Mouse (Mus musculus) MEL-GATA-1-ER (cell line): Measurements from ENCODE around the gene Srms.
A peak's percentile ranks its signal among the peaks of the same experiment; 100 is the strongest.

Experiments used
- DNase-seq: peaks from one replicate; pipeline ENCODE4 v3.0.0-alpha.2; 2012; ENCODE audit warnings: low read depth; ENCODE audit errors: extremely low read depth

The Srms gene

DNA sequence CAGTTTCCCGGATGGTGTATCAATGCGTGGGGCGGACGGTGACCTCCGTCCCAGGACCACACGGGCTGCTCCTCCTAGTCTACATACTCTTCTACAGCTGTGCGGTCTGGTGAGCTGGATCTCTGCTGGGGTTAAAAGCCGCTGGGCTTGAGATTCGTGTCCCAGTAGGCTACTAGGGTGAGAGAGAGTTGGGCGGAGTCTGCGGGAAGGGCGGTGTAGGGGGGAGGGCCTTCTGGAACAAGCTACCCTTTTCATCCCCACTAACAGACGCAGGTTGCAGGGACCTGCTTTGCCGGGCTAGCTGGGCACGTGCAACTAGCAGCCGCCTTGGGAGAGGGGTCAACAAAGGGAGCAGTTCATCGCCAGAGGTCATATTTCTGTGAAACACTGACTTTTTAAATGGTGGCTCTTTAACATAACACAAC, at the start of gene Srms:
TSS of gene Srms (minus strand) at position 165 of the 425 bp plus-strand sequence.
- no peak for DNase-seq

DNA sequence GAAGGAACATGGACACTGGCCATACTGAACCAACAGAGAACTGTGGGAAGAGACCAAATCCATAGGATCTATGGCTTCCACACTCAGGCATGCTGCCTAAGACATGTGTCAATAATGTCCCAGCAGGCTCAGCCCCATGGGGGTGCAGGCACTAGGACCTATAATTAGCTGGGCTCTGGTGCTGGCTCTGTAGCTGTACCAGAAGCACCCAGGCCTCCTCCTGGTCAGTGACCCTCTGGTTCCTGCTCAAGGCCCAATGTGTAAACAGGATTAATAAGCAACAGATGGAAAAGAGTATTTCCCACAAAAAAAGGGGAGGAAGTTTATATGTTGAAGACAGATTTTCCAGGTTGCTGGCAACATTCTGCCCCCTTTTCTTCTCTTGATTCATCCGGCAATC, 40.3 kb upstream of the Srms start:
- DNase-seq: no peak

DNA sequence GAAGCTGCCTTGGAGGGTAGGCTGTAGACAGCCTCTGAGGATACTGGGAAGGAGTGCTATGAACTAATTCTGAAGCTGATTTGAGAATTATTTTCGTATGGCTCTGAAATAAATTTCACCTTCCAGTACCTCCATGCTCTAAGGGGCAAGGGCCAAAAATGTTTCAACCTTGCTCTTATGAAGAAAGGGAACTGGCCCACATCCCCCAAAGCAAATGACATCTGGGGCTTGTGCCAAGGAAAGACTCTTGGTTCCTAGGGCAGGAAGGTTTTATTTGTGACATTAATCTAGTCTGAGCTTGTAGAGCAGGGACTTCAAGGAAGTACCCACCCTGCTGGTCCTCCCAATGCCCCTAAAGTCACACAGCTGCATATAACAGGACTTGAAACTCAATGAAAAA, 38.9 kb upstream of the Srms start:
- no peak for DNase-seq

DNA sequence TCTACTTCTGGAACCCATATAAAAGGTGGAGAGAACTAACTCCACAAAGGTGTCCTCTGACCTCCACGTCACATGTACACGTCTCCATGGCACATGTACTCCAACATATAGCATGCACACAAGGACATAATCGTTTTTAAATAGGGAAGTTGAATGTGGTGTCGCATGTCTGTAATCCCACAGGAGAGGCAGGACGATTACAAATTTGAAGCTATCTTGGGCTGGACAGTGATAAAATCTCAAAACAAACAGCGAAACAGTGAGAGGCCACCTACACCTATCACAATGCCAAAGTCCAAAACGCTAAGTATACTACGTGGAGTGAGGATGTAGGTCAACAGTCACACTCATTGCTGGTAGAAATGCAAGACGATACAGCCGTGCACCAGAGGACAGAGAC, 36.2 kb upstream of the Srms start:
- DNase-seq: no peak

GRCm38 (mm10) chr2:181245031-181245430, 32.0 kb upstream of the Srms start:
- no peak for DNase-seq

GRCm38 (mm10) chr2:181243706-181244394, 30.9 kb upstream of the Srms start:
- peak; percentile 81 for DNase-seq

- DNase-seq: no peak
Observed at GRCm38 (mm10) chr2:181242314-181242665, 29.3 kb upstream of the Srms start.

GRCm38 (mm10) chr2:181241602-181242313, 28.8 kb upstream of the Srms start, which contains the start of gene Helz2:
Gene Helz2 (minus strand): TSS chr2:181242027.
- DNase-seq: peak; percentile 45

GRCm38 (mm10) chr2:181240806-181241440, 27.9 kb upstream of the Srms start:
- DNase-seq: no peak

- DNase-seq: no peak
Observed at GRCm38 (mm10) chr2:181239261-181239660, 26.3 kb upstream of the Srms start.

- DNase-seq: no peak
Observed at GRCm38 (mm10) chr2:181238861-181239260, 25.9 kb upstream of the Srms start.

DNA sequence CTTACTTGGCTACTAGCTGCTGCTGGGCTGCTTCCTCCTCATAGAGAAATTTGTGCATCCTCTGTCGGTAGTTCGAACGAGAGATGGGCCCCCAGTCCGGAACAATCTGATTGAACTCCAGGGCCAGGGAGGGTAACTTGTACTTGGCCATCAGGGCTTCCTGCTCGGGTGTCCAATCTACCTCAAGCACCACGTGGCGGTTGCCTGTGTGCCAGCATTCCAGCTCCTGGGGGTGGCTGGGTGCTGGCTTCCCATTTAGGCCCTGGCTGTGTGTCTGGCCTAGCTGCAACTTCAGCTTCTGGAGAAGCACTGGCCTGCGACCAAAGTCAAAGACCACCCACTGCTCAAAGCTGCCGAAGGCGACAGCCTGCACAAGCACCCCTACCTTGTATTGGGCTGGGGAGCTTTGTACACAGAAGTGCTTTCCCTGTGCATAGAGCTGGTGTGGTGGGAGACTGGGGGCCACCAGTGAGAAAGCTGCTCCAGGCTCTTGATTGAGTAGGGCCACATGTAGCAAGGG, 25.2 kb upstream of the Srms start:
- no peak for DNase-seq

- DNase-seq: no peak
Observed at GRCm38 (mm10) chr2:181237251-181238014, 24.4 kb upstream of the Srms start.

GRCm38 (mm10) chr2:181235681-181236566, 22.9 kb upstream of the Srms start:
- no peak for DNase-seq

- no peak for DNase-seq
Observed at GRCm38 (mm10) chr2:181234680-181235079, 21.7 kb upstream of the Srms start.

DNA sequence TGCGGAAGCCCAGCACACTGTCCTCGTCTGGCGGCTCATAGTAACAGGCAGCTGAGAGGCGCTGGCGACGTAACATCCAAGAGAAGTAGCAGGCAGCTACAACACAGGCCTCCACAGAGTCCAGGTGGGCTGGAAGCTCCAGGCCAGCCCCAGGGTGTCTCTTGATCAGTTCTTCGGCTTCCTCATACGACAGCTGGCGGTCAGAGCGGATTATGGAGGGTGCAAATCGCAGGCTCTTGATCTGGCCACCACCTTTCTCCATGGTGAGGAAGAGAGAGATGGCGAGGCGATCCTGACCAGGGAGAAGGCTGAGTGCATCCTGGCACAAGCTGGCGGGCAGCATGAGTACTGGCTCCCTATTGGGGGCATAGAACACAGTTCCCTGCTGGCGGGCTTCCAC, 20.5 kb upstream of the Srms start:
- DNase-seq: no peak

DNA sequence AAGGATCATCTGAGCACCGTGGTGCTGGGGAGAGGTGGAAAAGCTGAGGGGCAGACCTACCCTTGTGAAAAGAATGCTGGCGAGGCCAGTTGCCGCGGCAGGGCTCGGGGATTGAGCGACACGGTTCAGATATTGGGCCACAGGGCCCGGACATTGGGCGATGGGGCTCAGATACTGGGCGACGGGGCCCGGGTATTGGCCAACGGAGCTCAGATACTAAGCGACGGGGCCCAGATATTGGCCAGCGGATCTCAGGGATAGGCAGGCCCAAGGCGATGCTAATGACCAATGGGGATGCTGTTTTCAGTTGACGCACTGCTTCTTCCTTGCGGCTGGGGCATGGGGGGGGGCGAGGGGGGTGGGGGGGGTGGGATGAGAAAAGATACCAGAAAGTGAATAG, 18.2 kb upstream of the Srms start:
- DNase-seq: no peak

GRCm38 (mm10) chr2:181228335-181228734, 15.3 kb upstream of the Srms start:
- DNase-seq: no peak

- DNase-seq: no peak
Observed at GRCm38 (mm10) chr2:181227122-181227521, 14.1 kb upstream of the Srms start.

DNA sequence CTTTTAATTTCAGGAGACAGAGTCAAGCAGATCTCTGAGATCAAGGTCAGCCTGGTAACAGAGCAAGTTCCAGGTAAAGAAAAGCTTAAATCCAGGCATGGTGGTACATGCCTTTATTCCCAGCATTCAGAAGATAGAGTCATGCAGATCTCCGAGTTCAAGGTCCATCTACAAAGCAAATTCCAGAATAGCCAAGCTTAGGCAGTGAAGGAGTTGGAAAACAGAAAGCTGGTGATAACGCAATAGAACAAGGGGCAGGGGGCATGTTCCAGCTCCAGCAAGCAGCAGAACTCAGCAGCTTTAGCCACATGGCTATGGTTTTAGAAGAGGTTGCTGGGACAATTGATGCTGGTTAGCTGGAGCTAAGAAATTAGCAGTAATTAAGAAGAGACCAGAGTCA, 12.0 kb upstream of the Srms start:
- DNase-seq: no peak

DNA sequence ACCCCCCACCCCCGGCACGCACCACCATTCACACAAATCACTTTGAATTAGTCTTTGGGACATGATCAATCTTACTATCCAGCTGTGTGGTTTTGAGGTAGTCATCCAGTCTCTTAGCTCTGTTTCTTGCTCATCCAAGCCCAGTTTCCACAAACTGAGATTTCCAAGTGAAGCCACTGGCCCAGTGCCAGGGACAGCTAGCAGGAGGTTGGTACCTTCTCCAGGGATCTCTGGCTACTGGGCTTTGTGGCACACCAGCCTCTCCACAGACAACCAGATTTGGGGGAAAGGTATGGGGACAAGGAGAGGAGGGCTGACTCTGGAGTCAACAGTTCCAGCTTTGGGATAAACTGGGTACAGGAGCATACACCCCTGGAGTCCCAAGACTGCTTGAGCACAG, 7.4 kb upstream of the Srms start:
- DNase-seq: no peak
